Mouse (Mus musculus) ES-Bruce4 (cell line): ENCODE measurements around the gene Bicd2.

Experiments
- CTCF ChIP-seq: IDR thresholded peaks from one replicate; pipeline ENCODE4 v1.8.1; 2011; ENCODE audit warnings: low read depth, low read length
- POLR2A ChIP-seq: IDR thresholded peaks from one replicate; pipeline ENCODE4 v1.8.1; 2011; ENCODE audit warnings: low read length; ENCODE audit not compliant: insufficient read depth

- TF ChIP-seq POLR2A (no peak), CTCF (no peak)
Observed at GRCm38 (mm10) chr13:49393579-49393978, 52.2 kb downstream of the Bicd2 start.
